Mouse (Mus musculus): ENCODE measurements around the gene Ifna5. TPM values are rescaled to one million over a fixed set of nuclear protein-coding genes. Genes with fewer than 3 reads are reported as not detected.

The Ifna5 gene
- not detected in 2 replicates for polyA plus RNA-seq (2012; rRNA removed)

GRCm38 (mm10) chr4:88835225-88835624 is at the start of gene Ifna5:
Ifna5 (plus strand) TSS chr4:88835525.

GRCm38 (mm10) chr4:88788402-88788801 is 46.9 kb upstream of the Ifna5 start, which contains the start of gene Gm13277:
Gm13277 (plus strand) TSS chr4:88788632.

GRCm38 (mm10) chr4:88791250-88791649 is 44.1 kb upstream of the Ifna5 start, which contains the start of gene Gm13278:
Gm13278 (plus strand) TSS chr4:88791550.

GRCm38 (mm10) chr4:88793936-88794675 is 41.2 kb upstream of the Ifna5 start, which contains the start of gene Gm13275:
Gm13275 (plus strand) TSS chr4:88794487.

GRCm38 (mm10) chr4:88797097-88797496 is 38.2 kb upstream of the Ifna5 start, which contains the start of gene Gm13279:
Gm13279 (plus strand) TSS chr4:88797397.

GRCm38 (mm10) chr4:88799365-88799764 is 36.0 kb upstream of the Ifna5 start, which contains the start of gene Gm13285:
Gm13285 (plus strand) TSS chr4:88799665.

GRCm38 (mm10) chr4:88802954-88803353 is 32.4 kb upstream of the Ifna5 start, which contains the start of gene Gm13287:
Gm13287 (plus strand) TSS chr4:88803254.

GRCm38 (mm10) chr4:88805231-88805630 is 30.1 kb upstream of the Ifna5 start, which contains the start of gene Gm13288:
Gm13288 (plus strand) TSS chr4:88805531.

GRCm38 (mm10) chr4:88815928-88816327 is 19.4 kb upstream of the Ifna5 start, which contains the start of gene Ifna7:
Ifna7 (plus strand) TSS chr4:88816228.

GRCm38 (mm10) chr4:88819659-88820058 is 15.7 kb upstream of the Ifna5 start, which contains the start of gene Ifna11:
Ifna11 (plus strand) TSS chr4:88819959.

GRCm38 (mm10) chr4:88827116-88827515 is 8.2 kb upstream of the Ifna5 start, which contains the start of gene Ifna6:
Ifna6 (plus strand) TSS chr4:88827416.

GRCm38 (mm10) chr4:88841438-88841911 is 6.2 kb downstream of the Ifna5 start, which contains the start of gene Ifna4:
Ifna4 (plus strand) TSS chr4:88841861.

GRCm38 (mm10) chr4:88849698-88850097 is 14.4 kb downstream of the Ifna5 start, which contains the start of gene Ifna1:
Ifna1 (plus strand) TSS chr4:88850087.

GRCm38 (mm10) chr4:88880101-88880500 is 44.8 kb downstream of the Ifna5 start, which contains the start of gene Ifne:
Ifne (minus strand) TSS chr4:88880201.

Other genes starting within 250 kb of the Ifna5 start
- gene Ifna9, start 243.1 kb upstream of the Ifna5 start, polyA plus RNA-seq (2012; rRNA removed), result not detected in 2 replicates
- not detected in 2 replicates for gene Ifna12, start 232.1 kb upstream of the Ifna5 start, polyA plus RNA-seq (2012; rRNA removed)
- not detected in 2 replicates for gene C87499, start 201.1 kb upstream of the Ifna5 start, polyA plus RNA-seq (2012; rRNA removed)
- not detected in 2 replicates for gene Ifna13, start 191.1 kb upstream of the Ifna5 start, polyA plus RNA-seq (2012; rRNA removed)
- not detected in 2 replicates for gene Ifna16, start 158.6 kb upstream of the Ifna5 start, polyA plus RNA-seq (2012; rRNA removed)
- gene Ifna2, start 151.6 kb upstream of the Ifna5 start, polyA plus RNA-seq (2012; rRNA removed), result not detected in 2 replicates
- gene Ifnab, start 144.2 kb upstream of the Ifna5 start, polyA plus RNA-seq (2012; rRNA removed), result not detected in 2 replicates
- 0.30 TPM in 1 of 2 replicates, not detected in the other for gene Gm26566, start 113.7 kb upstream of the Ifna5 start, polyA plus RNA-seq (2012; rRNA removed)
- gene Klhl9, start 113.1 kb upstream of the Ifna5 start, polyA plus RNA-seq (2012; rRNA removed), result 3.6 and 6.2 TPM in 2 replicates
- gene Gm13271, start 80.7 kb upstream of the Ifna5 start, polyA plus RNA-seq (2012; rRNA removed), result not detected in 2 replicates
- not detected in 2 replicates for gene Gm13283, start 75.4 kb upstream of the Ifna5 start, polyA plus RNA-seq (2012; rRNA removed)
- gene Gm13290, start 61.7 kb upstream of the Ifna5 start, polyA plus RNA-seq (2012; rRNA removed), result 0.08 TPM in 1 of 2 replicates, not detected in the other
- gene Gm13289, start 58.6 kb upstream of the Ifna5 start, polyA plus RNA-seq (2012; rRNA removed), result not detected in 2 replicates
- not detected in 2 replicates for gene Gm13272, start 55.7 kb upstream of the Ifna5 start, polyA plus RNA-seq (2012; rRNA removed)
- gene Ifnz, start 53.4 kb upstream of the Ifna5 start, polyA plus RNA-seq (2012; rRNA removed), result not detected in 2 replicates
- not detected in 2 replicates for gene Gm13276, start 49.8 kb upstream of the Ifna5 start, polyA plus RNA-seq (2012; rRNA removed)
- gene Gm13277, start 46.9 kb upstream of the Ifna5 start, polyA plus RNA-seq (2012; rRNA removed), result not detected in 2 replicates
- not detected in 2 replicates for gene Gm13278, start 44.0 kb upstream of the Ifna5 start, polyA plus RNA-seq (2012; rRNA removed)
- not detected in 2 replicates for gene Gm13275, start 41.0 kb upstream of the Ifna5 start, polyA plus RNA-seq (2012; rRNA removed)
- gene Gm13279, start 38.1 kb upstream of the Ifna5 start, polyA plus RNA-seq (2012; rRNA removed), result not detected in 2 replicates
- gene Gm13285, start 35.9 kb upstream of the Ifna5 start, polyA plus RNA-seq (2012; rRNA removed), result not detected in 2 replicates
- gene Gm13287, start 32.3 kb upstream of the Ifna5 start, polyA plus RNA-seq (2012; rRNA removed), result not detected in 2 replicates
- gene Gm13288, start 30.0 kb upstream of the Ifna5 start, polyA plus RNA-seq (2012; rRNA removed), result not detected in 2 replicates
- gene Ifna7, start 19.3 kb upstream of the Ifna5 start, polyA plus RNA-seq (2012; rRNA removed), result not detected in 2 replicates
- not detected in 2 replicates for gene Ifna11, start 15.6 kb upstream of the Ifna5 start, polyA plus RNA-seq (2012; rRNA removed)
- not detected in 2 replicates for gene Ifna6, start 8.1 kb upstream of the Ifna5 start, polyA plus RNA-seq (2012; rRNA removed)
- not detected in 2 replicates for gene Ifna4, start 6.3 kb downstream of the Ifna5 start, polyA plus RNA-seq (2012; rRNA removed)
- not detected in 2 replicates for gene Ifna1, start 14.6 kb downstream of the Ifna5 start, polyA plus RNA-seq (2012; rRNA removed)
- gene Ifne, start 44.7 kb downstream of the Ifna5 start, polyA plus RNA-seq (2012; rRNA removed), result 0.12 TPM in 1 of 2 replicates, not detected in the other